Mouse (Mus musculus) erythroblast, embryonic 14.5 days (primary cell): Measurements from ENCODE around the gene Ankdd1b.

Source experiments
- GATA1 ChIP-seq: IDR thresholded peaks from 2 replicates; pipeline ENCODE4 v1.6.1; 2012; ENCODE audit warnings: low read length, inconsistent platforms, mixed read lengths
- TAL1 ChIP-seq: IDR thresholded peaks from 3 replicates; pipeline ENCODE4 v1.6.1; 2012; ENCODE audit warnings: low read length, inconsistent platforms, mixed read lengths

DNA sequence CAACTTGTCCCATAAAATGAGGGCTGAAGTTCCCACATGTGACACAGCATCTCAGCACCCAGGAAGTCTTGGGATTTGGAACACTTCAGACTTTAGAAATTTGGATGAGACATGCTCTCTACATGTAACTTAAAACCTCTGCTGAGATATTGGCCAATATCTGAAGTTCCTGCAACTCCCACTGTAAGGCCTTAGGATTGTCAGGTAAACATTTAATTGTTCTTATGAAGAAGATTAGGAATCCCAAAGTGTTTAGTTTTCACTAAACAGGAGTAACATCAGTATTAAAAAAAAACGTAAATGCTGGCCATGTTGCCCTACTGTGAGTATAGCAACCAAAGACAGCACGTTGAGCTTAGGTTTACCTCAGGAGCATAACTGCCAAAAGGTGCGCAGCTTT is 19.4 kb upstream of the Ankdd1b start, which contains the start of gene Gm17622:
- TF ChIP-seq GATA1 (no peak), TAL1 (no peak)
